Mouse (Mus musculus) kidney, embryonic 15.5 days (tissue): ENCODE data around the gene Arl3. TPM values are rescaled to one million over a fixed set of nuclear protein-coding genes. Genes with fewer than 3 reads are reported as not detected.
A peak's percentile ranks its signal among the peaks of the same experiment; 100 is the strongest.

Experiments used
- ATAC-seq: fragments of 200-750 bp; cut with Nextera tagmentation; replicated peaks from 2 replicates; pipeline ENCODE4 v1.8.0; 2017; ENCODE audit warnings: moderate TSS enrichment; ENCODE audit not compliant: low FRiP score
- H3K27ac ChIP-seq: fragments of 300-500 bp; sonication (generic); 2 replicates; pipeline ENCODE4 v1.5.1; 2015; ENCODE audit warnings: mild to moderate bottlenecking, inconsistent platforms
- H3K27me3 ChIP-seq: fragments of 300-500 bp; sonication (generic); 2 replicates; pipeline ENCODE4 v1.6.1; 2015; ENCODE audit warnings: inconsistent platforms
- H3K36me3 ChIP-seq: fragments of 300-500 bp; sonication (generic); 2 replicates; pipeline ENCODE4 v1.6.1; 2015; ENCODE audit warnings: inconsistent platforms
- H3K4me1 ChIP-seq: fragments of 300-500 bp; sonication (generic); 2 replicates; pipeline ENCODE4 v1.6.1; 2015; ENCODE audit warnings: inconsistent platforms
- H3K4me2 ChIP-seq: fragments of 300-500 bp; sonication (generic); 2 replicates; pipeline ENCODE4 v1.6.1; 2015; ENCODE audit warnings: moderate library complexity, mild to moderate bottlenecking, inconsistent platforms
- H3K4me3 ChIP-seq: fragments of 300-500 bp; sonication (generic); replicated peaks from 2 replicates; pipeline ENCODE4 v1.5.1; 2015; ENCODE audit warnings: mild to moderate bottlenecking, inconsistent platforms
- H3K9ac ChIP-seq: fragments of 300-500 bp; sonication (generic); 2 replicates; pipeline ENCODE4 v1.6.1; 2015; ENCODE audit warnings: mild to moderate bottlenecking, inconsistent platforms
- H3K9me3 ChIP-seq: fragments of 300-500 bp; sonication (generic); replicated peaks from 2 replicates; pipeline ENCODE4 v1.6.1; 2016; ENCODE audit warnings: inconsistent platforms
- WGBS: fragments of 180-500 bp; shearing (Covaris S2); methylation state at CpG from one replicate; pipeline ENCODE4 v1.1.7; 2015; ENCODE audit warnings: mixed read lengths; 5-methylcytosine and 5-hydroxymethylcytosine counted together
- polyA plus RNA-seq: library from polyadenylated mRNA; unstranded; fragments of >200 nt; fragmentation: Nextera tagmentation; extraction: Ambion mirVana; gene quantifications from 2 replicates; pipeline ENCODE4 v1.2.1, GENCODE M21; 2015

Arl3 gene
- polyA plus RNA-seq = 143 and 145 TPM in 2 replicates

DNA sequence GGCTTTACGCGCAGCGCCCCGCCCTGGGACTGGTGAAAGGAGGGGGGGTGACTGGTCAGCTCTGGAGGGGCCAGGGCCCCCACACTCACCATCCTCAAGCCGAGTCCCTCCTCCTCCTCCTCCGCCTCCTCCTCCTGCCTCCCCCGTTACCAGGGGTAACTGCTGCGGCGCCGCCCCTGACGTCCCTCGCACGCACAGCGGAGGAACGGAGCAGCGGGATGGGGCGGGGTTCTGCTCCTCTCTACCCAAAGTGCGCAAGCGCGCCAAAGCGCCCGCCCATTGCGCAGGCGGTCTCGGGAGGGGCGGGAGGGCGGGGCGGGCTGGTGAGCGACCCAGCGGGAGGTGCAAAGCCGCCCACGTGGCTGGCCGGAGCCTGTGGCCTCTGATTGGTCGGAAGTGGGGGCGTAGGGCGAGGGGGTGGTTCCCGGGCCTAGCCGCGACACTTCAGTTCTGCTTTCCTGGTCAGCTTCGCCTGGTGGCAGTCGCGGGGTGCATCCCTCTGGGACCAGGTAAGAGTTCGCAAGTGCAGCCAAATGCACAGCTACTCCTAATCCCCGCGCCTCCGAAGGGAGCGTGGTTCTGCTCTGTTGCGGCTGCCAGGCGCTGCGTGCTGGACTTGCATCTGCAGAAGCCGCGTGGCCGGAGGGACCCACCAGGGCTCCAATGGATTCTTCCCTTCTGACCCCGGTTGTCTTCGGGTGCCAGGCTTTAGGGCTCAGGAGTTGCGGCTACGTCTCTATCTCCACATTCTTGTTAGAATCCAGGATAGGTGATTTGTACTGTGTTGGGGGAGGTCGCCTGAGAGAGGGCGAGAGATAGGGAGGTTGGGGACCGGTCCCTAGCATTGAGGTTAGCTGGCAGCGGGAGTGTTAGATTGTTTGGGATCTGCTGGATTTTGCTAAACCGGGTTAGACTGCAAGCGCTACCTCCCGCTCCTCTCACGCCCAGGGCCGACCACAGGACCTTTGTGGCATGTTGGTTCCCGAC lies at the start of gene Arl3, which contains the start of gene Sfxn2:
Arl3 (minus strand) TSS at position 248 of the 987 bp plus-strand sequence.
Sfxn2 (plus strand) TSS at position 415 of the 987 bp plus-strand sequence.
- H3K9me3 ChIP-seq = no peaks in the 10 kb centered on the region
- H3K4me3 ChIP-seq = peak within 1 kb of the TSS; percentile 65
- H3K4me2 ChIP-seq = peak within 1 kb of the TSS; percentile 85
- WGBS = under 1% methylated on average over 64 of the region's 67 CpGs
- H3K27me3 ChIP-seq = no peaks in the 10 kb centered on the region
- peak within 1 kb of the TSS; percentile 86 for H3K27ac ChIP-seq
- peak; percentile 96 for ATAC-seq
- no peaks in the 10 kb centered on the region for H3K36me3 ChIP-seq
- peaks cover 33% of the 10 kb centered on the region for H3K4me1 ChIP-seq
- peak within 1 kb of the TSS; percentile 74 for H3K9ac ChIP-seq

DNA sequence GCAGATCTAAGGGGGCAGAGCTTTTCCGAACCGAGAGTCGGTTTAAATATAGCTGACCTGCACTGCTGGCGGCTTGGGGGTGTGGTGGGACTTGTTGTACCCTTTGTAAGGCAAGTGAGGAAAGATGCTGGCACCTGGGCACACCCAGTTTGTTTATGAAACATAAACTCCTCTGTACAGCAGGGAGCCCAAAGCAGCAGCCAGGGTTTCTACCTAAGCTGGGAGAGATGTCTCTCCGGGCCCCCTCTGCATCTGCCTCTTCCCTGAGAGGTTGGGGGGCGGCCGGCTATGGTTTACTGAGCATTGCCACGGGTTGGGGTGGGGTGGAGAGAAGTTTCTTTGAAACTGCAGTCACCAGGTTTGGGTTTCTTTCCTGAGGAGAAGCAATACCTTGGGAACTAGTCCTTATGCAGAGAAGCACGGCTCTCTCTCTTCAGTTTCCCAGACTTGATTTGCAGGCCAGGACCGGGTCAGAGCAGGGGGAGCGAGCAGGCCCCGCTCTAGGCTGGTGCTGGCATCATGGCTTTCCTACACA lies 49.7 kb upstream of the Arl3 start:
- Histone ChIP-seq H3K4me1 (peaks cover 80% of the 10 kb centered on the region), H3K36me3 (peaks cover 8% of the 10 kb centered on the region; the same call in 1 of the 2 replicates), H3K4me3 (peak overlapping the region; percentile 40), H3K27me3 (no peaks in the 10 kb centered on the region), H3K4me2 (peak overlapping the region; percentile 61), H3K9me3 (no peaks in the 10 kb centered on the region), H3K9ac (0 out of 2 replicates have a peak overlapping the region, but pooled peaks have one; percentile 33), H3K27ac (peak overlapping the region; percentile 93)
- WGBS = 23% methylated on average over 12 of the region's 12 CpGs
- peak; percentile 53; the same call in 1 of the 2 replicates for ATAC-seq

DNA sequence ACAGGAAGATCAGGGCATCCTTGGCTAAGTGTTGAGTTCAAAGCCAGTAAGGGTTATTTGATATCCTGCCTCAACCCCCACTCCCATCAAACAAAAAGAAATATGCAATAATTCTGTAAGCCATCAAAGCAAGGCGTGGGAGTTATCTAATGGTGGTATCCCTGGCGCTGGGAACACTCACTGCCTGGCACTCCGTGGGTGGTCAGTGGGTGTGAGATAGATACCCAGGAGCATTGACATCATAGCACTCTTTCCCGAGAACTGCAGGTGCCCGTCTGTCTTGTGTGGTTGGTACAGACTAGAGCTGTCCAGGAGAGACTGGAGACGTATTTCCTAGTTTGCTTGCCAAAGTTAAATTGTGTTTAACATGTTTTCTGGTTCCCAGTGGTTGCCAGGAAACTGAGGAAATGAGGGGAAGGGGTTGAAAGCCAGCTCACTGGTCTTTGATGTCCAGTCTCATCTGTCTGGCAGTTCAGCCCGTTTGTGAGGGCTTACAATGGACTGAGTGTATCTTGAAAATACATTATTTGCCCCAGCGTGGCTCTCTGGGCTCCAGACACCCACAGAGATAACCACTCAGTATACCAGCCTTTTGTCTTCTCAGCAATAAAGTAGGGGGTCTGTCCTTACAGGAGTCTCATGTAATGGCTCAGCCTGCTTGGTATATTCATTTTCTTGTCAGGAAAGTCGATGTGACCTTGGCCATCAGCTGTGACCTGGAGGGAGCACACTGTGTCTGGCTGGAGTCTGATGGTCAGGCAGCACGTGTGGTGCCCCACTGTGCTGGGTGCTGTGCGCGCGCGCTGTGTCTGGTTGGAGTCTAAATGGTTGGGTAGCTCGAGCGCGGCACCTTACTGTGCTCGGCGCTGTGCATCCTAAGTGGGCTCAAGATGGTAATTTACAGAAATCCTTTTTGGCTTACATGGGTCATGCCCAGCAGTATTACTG lies 48.5 kb upstream of the Arl3 start:
- Histone ChIP-seq H3K27ac (peak overlapping the region; percentile 93), H3K4me1 (peaks cover 91% of the 10 kb centered on the region), H3K9me3 (no peaks in the 10 kb centered on the region), H3K9ac (no peak overlapping the region), H3K4me2 (no peak overlapping the region), H3K36me3 (0 out of 2 replicates have a peak, but pooled peaks cover 7% of the 10 kb centered on the region), H3K4me3 (no peak overlapping the region), H3K27me3 (no peaks in the 10 kb centered on the region)
- no peak for ATAC-seq
- 60% methylated on average over 19 of the region's 19 CpGs for WGBS

DNA sequence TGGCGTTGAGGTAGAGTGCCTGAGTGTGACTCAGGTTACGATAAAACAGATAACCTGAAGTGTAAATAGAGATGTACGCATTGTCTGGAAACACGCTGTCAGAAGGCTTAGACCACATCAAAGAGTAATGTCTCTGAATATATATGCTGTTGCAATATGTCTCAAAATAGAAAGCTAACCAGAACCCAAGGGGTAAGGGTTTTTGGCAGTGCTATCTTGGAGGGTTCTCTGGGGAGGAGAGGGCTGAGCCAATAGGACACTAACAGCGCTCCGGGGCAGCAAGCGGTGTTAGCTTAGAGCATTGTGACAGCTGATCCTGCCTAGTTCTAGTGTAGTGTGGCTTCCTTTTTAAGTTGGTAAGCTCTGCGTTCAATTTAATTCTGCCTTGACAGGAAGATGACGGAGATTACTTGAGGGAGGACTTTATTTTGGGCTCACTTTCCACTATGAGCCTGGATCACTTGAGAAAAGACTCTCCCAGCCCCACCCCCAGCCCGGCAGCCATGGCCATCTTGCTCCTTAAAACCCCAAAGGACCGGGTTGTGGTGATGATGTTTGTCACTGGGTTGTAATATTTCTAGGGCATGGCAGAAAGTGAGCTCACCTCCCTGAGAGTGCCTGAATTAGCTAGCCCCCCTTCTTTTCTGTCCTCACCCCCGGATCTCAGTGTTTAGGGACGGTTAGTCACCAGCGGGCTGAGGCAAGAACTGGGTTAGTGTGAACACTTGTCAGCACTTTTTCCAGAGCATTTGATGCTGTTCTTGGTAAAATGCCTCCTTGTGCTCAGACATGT lies 47.2 kb upstream of the Arl3 start:
- 0 out of 2 replicates have a peak, but pooled peaks cover 8% of the 10 kb centered on the region for H3K36me3 ChIP-seq
- WGBS = 65% methylated on average over 14 of the region's 14 CpGs
- peak overlapping the region; percentile 29; the same call in 1 of the 2 replicates for H3K27ac ChIP-seq
- H3K9ac ChIP-seq = no peak overlapping the region
- H3K4me2 ChIP-seq = no peak overlapping the region
- H3K9me3 ChIP-seq = no peaks in the 10 kb centered on the region
- H3K4me1 ChIP-seq = peaks cover 93% of the 10 kb centered on the region
- H3K27me3 ChIP-seq = no peaks in the 10 kb centered on the region
- no peak overlapping the region for H3K4me3 ChIP-seq
- ATAC-seq = no peak

DNA sequence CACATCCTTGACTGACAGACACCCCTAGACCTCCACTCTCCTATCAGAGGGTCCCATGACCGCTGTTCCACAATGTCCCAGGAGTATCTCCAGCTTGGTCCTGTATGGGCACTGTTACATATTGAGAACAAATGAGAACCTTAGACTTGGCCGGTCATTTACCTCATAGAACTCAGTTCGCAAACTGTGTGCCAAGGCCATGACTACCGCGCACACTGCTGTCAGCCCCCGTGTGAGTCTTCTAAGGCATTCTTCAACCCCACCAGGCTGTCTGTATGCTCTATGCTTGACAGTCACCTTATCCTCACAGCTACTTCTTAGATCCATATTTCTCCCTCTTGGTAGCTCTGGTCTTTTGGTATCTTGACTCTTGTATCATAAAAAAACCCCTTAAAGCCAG lies 46.5 kb upstream of the Arl3 start:
- Histone ChIP-seq H3K27ac (peak overlapping the region; percentile 29; the same call in 1 of the 2 replicates), H3K9me3 (no peaks in the 10 kb centered on the region), H3K27me3 (no peaks in the 10 kb centered on the region), H3K36me3 (peaks cover 11% of the 10 kb centered on the region; the same call in 1 of the 2 replicates), H3K4me2 (no peak overlapping the region), H3K4me1 (peaks cover 86% of the 10 kb centered on the region), H3K9ac (no peak overlapping the region), H3K4me3 (no peak overlapping the region)
- 89% methylated on average over 6 of the region's 6 CpGs for WGBS
- no peak for ATAC-seq

DNA sequence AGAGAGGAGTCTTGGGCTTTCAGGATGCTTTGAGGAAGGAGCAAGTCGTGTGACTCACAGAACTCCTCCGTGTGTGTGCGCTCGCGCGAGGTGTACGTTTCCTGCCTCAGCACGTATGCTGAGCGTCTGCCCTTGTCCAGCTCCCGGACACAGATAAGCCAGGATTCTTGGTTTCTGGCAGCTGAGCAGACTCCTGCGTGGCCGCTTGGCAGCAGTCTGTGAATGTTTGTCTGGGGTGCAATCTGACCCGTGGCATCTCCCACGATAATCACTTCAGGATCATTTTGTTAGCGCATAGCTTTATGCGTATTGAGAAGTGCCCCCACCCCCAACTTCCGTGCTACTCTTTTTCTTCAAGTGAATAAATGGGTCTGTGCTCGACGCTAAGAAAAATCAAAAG lies 46.0 kb upstream of the Arl3 start:
- Histone ChIP-seq H3K9ac (no peak overlapping the region), H3K4me3 (no peak overlapping the region), H3K4me1 (peaks cover 80% of the 10 kb centered on the region), H3K4me2 (no peak overlapping the region), H3K27ac (peak overlapping the region; percentile 3; the same call in 1 of the 2 replicates), H3K27me3 (no peaks in the 10 kb centered on the region), H3K36me3 (peaks cover 16% of the 10 kb centered on the region), H3K9me3 (no peaks in the 10 kb centered on the region)
- 50% methylated on average over 19 of the region's 19 CpGs for WGBS
- no peak for ATAC-seq

DNA sequence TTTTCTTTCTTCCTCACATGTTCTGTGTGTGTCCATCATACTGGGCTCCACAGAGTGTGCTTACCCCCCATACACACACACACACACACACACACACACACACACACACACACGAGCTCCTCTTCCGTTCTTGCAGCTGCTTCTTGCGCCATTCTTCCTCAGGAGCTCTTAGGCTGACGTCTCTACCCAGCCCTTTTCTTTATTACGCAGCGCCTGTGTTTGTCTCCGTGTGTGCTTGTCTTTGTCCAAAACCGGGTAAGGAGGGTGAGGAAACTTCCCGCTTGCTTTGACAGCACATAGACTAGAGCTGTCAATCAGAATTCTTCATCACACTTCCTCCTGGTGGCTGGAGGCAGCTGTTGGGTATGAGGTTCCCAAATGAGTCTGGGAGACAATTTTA lies 45.3 kb upstream of the Arl3 start:
- H3K4me2 ChIP-seq = no peak overlapping the region
- no peak overlapping the region for H3K27ac ChIP-seq
- no peak overlapping the region for H3K9ac ChIP-seq
- H3K4me3 ChIP-seq = no peak overlapping the region
- peaks cover 74% of the 10 kb centered on the region for H3K4me1 ChIP-seq
- no peaks in the 10 kb centered on the region for H3K27me3 ChIP-seq
- ATAC-seq = no peak
- peaks cover 22% of the 10 kb centered on the region for H3K36me3 ChIP-seq
- no peaks in the 10 kb centered on the region for H3K9me3 ChIP-seq
- WGBS = 75% methylated on average over 9 of the region's 9 CpGs

DNA sequence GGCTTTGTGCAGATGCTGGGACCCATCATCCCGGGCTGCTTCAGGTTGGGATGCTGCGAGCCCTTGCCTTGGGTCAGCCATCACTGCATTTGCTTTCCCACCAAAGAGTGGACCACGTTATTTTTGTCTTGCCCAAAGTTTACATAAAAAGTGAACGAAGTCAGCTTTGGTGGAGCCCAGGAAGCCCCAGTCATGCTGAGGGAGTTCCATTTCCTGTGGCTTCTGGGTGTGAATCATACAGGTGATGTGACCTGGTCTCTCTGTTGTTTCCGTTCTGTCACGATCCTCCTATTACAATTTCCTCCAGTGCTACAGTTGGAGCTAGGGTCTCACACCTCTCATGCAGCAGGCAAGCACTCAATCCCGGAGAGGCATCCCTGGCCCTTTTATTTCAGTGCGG lies 44.4 kb upstream of the Arl3 start:
- Histone ChIP-seq H3K27me3 (no peaks in the 10 kb centered on the region), H3K4me3 (no peak overlapping the region), H3K9me3 (no peaks in the 10 kb centered on the region), H3K36me3 (peaks cover 31% of the 10 kb centered on the region), H3K4me2 (no peak overlapping the region), H3K4me1 (peaks cover 65% of the 10 kb centered on the region), H3K27ac (no peak overlapping the region), H3K9ac (no peak overlapping the region)
- WGBS = 79% methylated on average over 8 of the region's 8 CpGs
- ATAC-seq = no peak

DNA sequence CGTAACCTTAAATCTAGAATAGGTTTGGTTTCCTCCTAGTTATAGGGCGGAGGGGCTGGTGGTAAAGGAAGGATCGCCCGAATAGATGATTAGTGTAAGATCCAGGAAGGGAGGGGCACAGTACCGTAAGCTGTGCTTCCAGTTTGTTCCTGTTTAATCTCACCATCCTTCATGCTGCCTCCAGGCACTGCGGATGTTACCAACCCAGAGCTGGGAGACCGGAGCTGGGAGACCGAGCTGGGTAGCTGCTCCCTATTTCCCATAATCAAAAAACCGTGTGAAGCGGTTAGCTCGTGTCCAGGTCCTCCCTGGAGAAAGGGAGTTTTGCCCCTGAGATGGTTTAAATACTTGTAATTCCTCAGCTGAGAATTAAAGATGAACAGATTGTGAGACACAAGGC lies 43.4 kb upstream of the Arl3 start:
- peaks cover 32% of the 10 kb centered on the region for H3K36me3 ChIP-seq
- WGBS = 74% methylated on average over 11 of the region's 11 CpGs
- ATAC-seq = no peak
- no peak overlapping the region for H3K4me3 ChIP-seq
- H3K27me3 ChIP-seq = no peaks in the 10 kb centered on the region
- peaks cover 60% of the 10 kb centered on the region for H3K4me1 ChIP-seq
- H3K4me2 ChIP-seq = no peak overlapping the region
- 0 out of 2 replicates have a peak overlapping the region, but pooled peaks have one; percentile 18 for H3K27ac ChIP-seq
- H3K9me3 ChIP-seq = no peaks in the 10 kb centered on the region
- no peak overlapping the region for H3K9ac ChIP-seq

DNA sequence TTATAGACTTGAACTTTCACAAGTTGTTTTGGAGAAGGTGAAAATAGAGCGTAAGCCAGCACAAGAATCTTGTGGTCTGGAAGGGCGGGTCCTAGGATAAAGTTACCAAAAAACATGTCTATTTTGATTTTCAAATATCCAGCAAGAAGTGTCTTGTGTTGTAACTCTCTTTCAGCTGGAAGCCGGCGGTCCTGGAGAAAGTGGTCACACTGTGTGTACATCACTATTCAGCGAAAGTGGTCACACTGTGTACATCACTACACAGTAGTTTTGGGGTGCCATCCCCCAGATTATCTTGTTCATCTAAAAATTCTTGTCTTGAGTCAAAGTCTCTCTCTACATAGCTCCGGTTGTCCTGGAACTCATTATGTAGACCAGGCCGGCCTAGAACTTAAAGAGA lies 35.2 kb upstream of the Arl3 start:
- Histone ChIP-seq H3K4me2 (no peak overlapping the region), H3K4me3 (no peak overlapping the region), H3K4me1 (peaks cover 28% of the 10 kb centered on the region; the same call in 1 of the 2 replicates), H3K27me3 (no peaks in the 10 kb centered on the region), H3K36me3 (peaks cover 65% of the 10 kb centered on the region), H3K9me3 (no peaks in the 10 kb centered on the region), H3K27ac (no peak overlapping the region), H3K9ac (no peak overlapping the region)
- WGBS = 96% methylated on average over 7 of the region's 7 CpGs
- no peak for ATAC-seq
